Mouse (Mus musculus) c-Kit-positive CD71-negative TER-119-negative erythroid progenitor cells, embryonic 14.5 days (primary cell): ENCODE measurements around the gene Scrn3.

Experiments used
- DNase-seq: peaks from one replicate; pipeline ENCODE4 v3.0.0-alpha.2; 2013; ENCODE audit warnings: low read depth

Scrn3 gene

GRCm38 (mm10) chr2:73319218-73319617, 6.8 kb downstream of the Scrn3 start:
- no peak for DNase-seq

GRCm38 (mm10) chr2:73322991-73323390, 10.6 kb downstream of the Scrn3 start:
- DNase-seq: no peak

- DNase-seq: no peak
Measured at GRCm38 (mm10) chr2:73325871-73326270, 13.5 kb downstream of the Scrn3 start.

GRCm38 (mm10) chr2:73335949-73336348, 23.5 kb downstream of the Scrn3 start:
- no peak for DNase-seq

GRCm38 (mm10) chr2:73338415-73338814, 26.0 kb downstream of the Scrn3 start:
- peak; percentile 5 for DNase-seq

GRCm38 (mm10) chr2:73343701-73344100, 31.3 kb downstream of the Scrn3 start:
- no peak for DNase-seq

GRCm38 (mm10) chr2:73345204-73345603, 32.8 kb downstream of the Scrn3 start:
- no peak for DNase-seq

GRCm38 (mm10) chr2:73346345-73347086, 34.1 kb downstream of the Scrn3 start:
- no peak for DNase-seq

- DNase-seq: no peak
Measured at GRCm38 (mm10) chr2:73347136-73347535, 34.7 kb downstream of the Scrn3 start.

- no peak for DNase-seq
Measured at GRCm38 (mm10) chr2:73347766-73348165, 35.4 kb downstream of the Scrn3 start.

GRCm38 (mm10) chr2:73348221-73348620, 35.8 kb downstream of the Scrn3 start:
- no peak for DNase-seq

- no peak for DNase-seq
Measured at GRCm38 (mm10) chr2:73351496-73351895, 39.1 kb downstream of the Scrn3 start.

- DNase-seq: no peak
Measured at GRCm38 (mm10) chr2:73351927-73352374, 39.5 kb downstream of the Scrn3 start.

- DNase-seq: no peak
Measured at GRCm38 (mm10) chr2:73357004-73357403, 44.6 kb downstream of the Scrn3 start.

- DNase-seq: no peak
Measured at GRCm38 (mm10) chr2:73359941-73360340, 47.5 kb downstream of the Scrn3 start.

- DNase-seq: no peak
Measured at GRCm38 (mm10) chr2:73360536-73360935, 48.1 kb downstream of the Scrn3 start.

GRCm38 (mm10) chr2:73363448-73363847, 51.0 kb downstream of the Scrn3 start:
- no peak for DNase-seq

- no peak for DNase-seq
Measured at GRCm38 (mm10) chr2:73371530-73372335, 59.3 kb downstream of the Scrn3 start.

GRCm38 (mm10) chr2:73378326-73378725, 65.9 kb downstream of the Scrn3 start:
- no peak for DNase-seq

GRCm38 (mm10) chr2:73379656-73380055, 67.3 kb downstream of the Scrn3 start:
- no peak for DNase-seq

GRCm38 (mm10) chr2:73380298-73380975, 68.0 kb downstream of the Scrn3 start:
- DNase-seq: no peak

GRCm38 (mm10) chr2:73385172-73385571, 72.8 kb downstream of the Scrn3 start:
- DNase-seq: no peak
